In the genomic region with DNA sequence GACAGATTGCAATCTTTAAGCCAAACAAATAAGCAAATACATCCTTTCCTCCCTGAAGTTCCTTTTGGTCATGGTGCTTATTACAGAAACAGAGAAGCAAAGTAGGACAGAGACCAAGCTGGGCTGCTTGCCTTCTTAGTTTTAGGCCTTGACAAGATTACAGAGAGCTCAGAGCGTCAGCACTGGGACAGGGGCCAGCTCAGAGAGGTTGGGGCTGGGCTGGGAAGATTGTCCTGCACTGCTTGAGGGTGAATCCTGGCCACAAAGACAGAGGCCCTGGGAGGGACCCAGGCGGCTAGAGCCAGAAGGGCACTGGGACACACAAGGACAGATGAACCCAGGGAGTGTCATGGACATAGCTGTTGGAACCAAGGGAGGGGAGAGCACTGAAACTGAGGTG, we compare ENCODE assay signal across 9 mouse cellular contexts. TPM values are rescaled to one million over a fixed set of nuclear protein-coding genes. Genes with fewer than 3 reads are reported as not detected.
DNase-seq lines count a peak whose midpoint lies in the region; ATAC-seq lines count a peak whose summit lies in the region.
"Had no signal": no experiment of that assay in that cellular context is flagged by ENCODE, and none has a peak within 500 bp of the region (broad histone marks: within the 10 kb centered on the region; RNA-seq: fewer than 3 reads in every experiment).

No protein-coding gene starts in this region.

- H3K9ac ChIP-seq in heart, embryonic 12.5 days = no peak overlapping the region
- H3K9ac ChIP-seq in neural tube, embryonic 15.5 days (replicated peaks) = no peak overlapping the region

- no peak overlapping the region for H3K27ac ChIP-seq in heart, embryonic 12.5 days (ENCODE audit: poor library complexity, severe bottlenecking)
- H3K27ac ChIP-seq in brown adipose tissue, adult 24 weeks (replicated peaks; ENCODE audit: low read depth, low read length) = peak overlapping the region; percentile 18; the same call in 1 of the 2 replicates
- no peak overlapping the region for H3K27ac ChIP-seq in neural tube, embryonic 15.5 days (replicated peaks)

- no peaks in the 10 kb centered on the region for H3K9me3 ChIP-seq in heart, embryonic 12.5 days (replicated peaks)
- no peaks in the 10 kb centered on the region for H3K9me3 ChIP-seq in neural tube, embryonic 15.5 days (replicated peaks)

- no peak for ATAC-seq in heart, embryonic 12.5 days (ENCODE audit: insufficient number of reproducible peaks, low FRiP score)
- ATAC-seq in neural tube, embryonic 15.5 days (ENCODE audit: low FRiP score) = no peak
- no peak for ATAC-seq in CD4-positive, CD25-positive, alpha-beta regulatory T cell, adult 4 months

- WGBS in heart, embryonic 12.5 days = 36% methylated on average over 2 of the region's 2 CpGs
- WGBS in neural tube, embryonic 15.5 days = 65% methylated on average over 2 of the region's 2 CpGs

- H3K4me2 ChIP-seq in heart, embryonic 12.5 days = no peak overlapping the region
- no peak overlapping the region for H3K4me2 ChIP-seq in neural tube, embryonic 15.5 days

- no peaks in the 10 kb centered on the region for H3K27me3 ChIP-seq in heart, embryonic 12.5 days (replicated peaks)
- no peaks in the 10 kb centered on the region for H3K27me3 ChIP-seq in neural tube, embryonic 15.5 days (replicated peaks)

- peak; percentile 33 for DNase-seq in heart, adult 8-10 months (ENCODE audit: low spot score)
- peak; percentile 43 for DNase-seq in 3T3-L1 (ENCODE audit: low read depth, low spot score)
- DNase-seq in heart, postnatal 4 days = peak; percentile 68
- DNase-seq in frontal cortex, postnatal 10 days (ENCODE audit: low spot score in 2 of 2) = no peak

- H3K4me3 ChIP-seq in heart, embryonic 12.5 days = no peak overlapping the region
- no peak overlapping the region for H3K4me3 ChIP-seq in brown adipose tissue, adult 24 weeks (ENCODE audit: insufficient read depth, low read depth, low read length)
- H3K4me3 ChIP-seq in neural tube, embryonic 15.5 days (replicated peaks) = no peak overlapping the region

- 0 out of 2 replicates have a peak, but pooled peaks cover 5% of the 10 kb centered on the region for H3K4me1 ChIP-seq in heart, embryonic 12.5 days (replicated peaks)
- H3K4me1 ChIP-seq in brown adipose tissue, adult 24 weeks (ENCODE audit: control insufficient read depth, insufficient read depth, insufficient read length, low read length) = peaks cover 9% of the 10 kb centered on the region
- H3K4me1 ChIP-seq in neural tube, embryonic 15.5 days = no peaks in the 10 kb centered on the region

- H3K36me3 ChIP-seq in heart, embryonic 12.5 days = no peaks in the 10 kb centered on the region
- no peaks in the 10 kb centered on the region for H3K36me3 ChIP-seq in neural tube, embryonic 15.5 days

RNA-seq across cellular contexts. Expression of gene Adamts7, which starts 17.1 kb away (rescaled TPM):
- total RNA-seq in heart, adult 8-10 months (2022) = 10 to 100 TPM; 11.2 to 18.0 (median 12.8) TPM
- polyA plus RNA-seq in heart, embryonic 12.5 days (2016; fragmentation: Nextera tagmentation; extraction: Ambion mirVana) = 7.9 and 8.0 TPM in 2 replicates
- polyA plus RNA-seq in brown adipose tissue, adult 24 weeks (2012; ENCODE audit: insufficient read depth, insufficient read length, missing spikeins) = 0.40 and 0.79 TPM in 2 replicates
- 10 to 100 TPM; 17.5 to 17.6 TPM for total RNA-seq in heart, postnatal 4 days (2021)
- polyA plus RNA-seq in neural tube, embryonic 15.5 days (2015; fragmentation: Nextera tagmentation; extraction: Ambion mirVana) = 8.0 and 8.5 TPM in 2 replicates
- polyA plus RNA-seq in CD4-positive, CD25-positive, alpha-beta regulatory T cell, adult 4 months (2017; shearing (Covaris generic)) = under 1 TPM in 1 of 2 experiments, not detected in 1; 0.05 TPM
- total RNA-seq: megakaryocyte, adult 5-6 weeks had no signal

RNA-seq across cellular contexts. Expression of gene Morf4l1, which starts 31.2 kb away (rescaled TPM):
- total RNA-seq in heart, adult 8-10 months (2022) = 100 to 1,000 TPM; 219 to 244 (median 237) TPM
- polyA plus RNA-seq in heart, embryonic 12.5 days (2016; fragmentation: Nextera tagmentation; extraction: Ambion mirVana) = 385 and 388 TPM in 2 replicates
- 242 and 410 TPM in 2 replicates for polyA plus RNA-seq in brown adipose tissue, adult 24 weeks (2012; ENCODE audit: insufficient read depth, insufficient read length, missing spikeins)
- 100 to 1,000 TPM; 325 to 333 TPM for total RNA-seq in heart, postnatal 4 days (2021)
- polyA plus RNA-seq in neural tube, embryonic 15.5 days (2015; fragmentation: Nextera tagmentation; extraction: Ambion mirVana) = 520 and 554 TPM in 2 replicates
- 100 to 1,000 TPM; 309 to 341 TPM for polyA plus RNA-seq in CD4-positive, CD25-positive, alpha-beta regulatory T cell, adult 4 months (2017; shearing (Covaris generic))

Comparison
In these comparisons a context has a peak if more than half of its experiments do, and no peak if none do; other contexts are left out.
1. DNase-seq: peak in heart, adult 8-10 months (single experiment), 3T3-L1 (single experiment) and heart, postnatal 4 days (single experiment); none in frontal cortex, postnatal 10 days (0 of 2).